Mouse (Mus musculus) testis, adult 2 months (tissue): ENCODE measurements around the gene Cmbl.

ENCODE experiments used
- CTCF ChIP-seq: fragments of 200-500 bp; IDR thresholded peaks from 2 replicates; pipeline ENCODE4 v1.5.1; 2012; ENCODE audit warnings: low read depth, mild to moderate bottlenecking, inconsistent platforms, low read length, moderate library complexity; ENCODE audit not compliant: control insufficient read depth, insufficient read depth, insufficient replicate concordance
- POLR2A ChIP-seq: fragments of 200-500 bp; IDR thresholded peaks from 2 replicates; pipeline ENCODE4 v1.6.1; 2012; ENCODE audit warnings: low read depth, mild to moderate bottlenecking, inconsistent platforms, low read length, moderate library complexity; ENCODE audit not compliant: control insufficient read depth

- TF ChIP-seq CTCF: no peak
- TF ChIP-seq POLR2A: no peak
Measured at GRCm38 (mm10) chr15:31636091-31636595, 71.0 kb downstream of the Cmbl start.
